Mouse (Mus musculus): ENCODE results near the gene Golgb1. TPM values are rescaled to one million over a fixed set of nuclear protein-coding genes. Genes with fewer than 3 reads are reported as not detected.

Golgb1 gene
- polyA plus RNA-seq, 1 experiment from 2014 or later = 86.6 TPM

DNA sequence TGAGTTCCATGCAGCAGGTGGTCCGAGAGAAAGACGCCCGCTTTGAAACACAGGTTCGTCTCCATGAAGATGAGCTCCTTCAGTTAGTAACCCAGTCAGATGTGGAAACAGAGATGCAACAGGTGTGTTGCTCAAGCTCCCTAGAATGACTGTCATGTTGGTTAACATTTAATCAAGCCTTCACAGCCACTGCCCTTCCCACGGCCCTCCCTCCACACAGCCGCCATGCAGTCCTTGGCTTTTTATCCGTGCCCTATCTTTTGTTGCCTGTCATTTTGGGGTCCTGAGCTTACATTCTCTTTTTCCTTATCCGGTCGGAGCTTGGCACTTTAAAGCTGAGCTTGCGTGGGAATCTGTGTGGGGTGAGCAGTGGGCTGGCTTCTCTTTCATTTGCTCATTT is 18.4 kb downstream of the Golgb1 start:
- no peak overlapping the region for H3K4me3 ChIP-seq (ENCODE audit: low read depth, low read length)
- no peaks in the 10 kb centered on the region for H3K4me1 ChIP-seq (ENCODE audit: control insufficient read depth, insufficient read depth, low read length)
- H3K27me3 ChIP-seq (ENCODE audit: control insufficient read depth, insufficient read depth, low read length) = no peaks in the 10 kb centered on the region
- peaks cover 7% of the 10 kb centered on the region; the same call in 1 of the 2 replicates for H3K36me3 ChIP-seq (ENCODE audit: control insufficient read depth, insufficient read depth, low read length)
- ATAC-seq (ENCODE audit: insufficient number of reproducible peaks, low FRiP score, low TSS enrichment, low read depth) = no peak
- H3K27ac ChIP-seq (replicated peaks; ENCODE audit: low read depth, low read length) = no peak overlapping the region
- DNase-seq (ENCODE audit: low spot score) = no peak
- 96% methylated on average over 10 of the region's 10 CpGs for whole genome bisulfite sequencing
- H3K9ac ChIP-seq (ENCODE audit: low read length) = no peak overlapping the region
- H3K9me3 ChIP-seq (ENCODE audit: control insufficient read depth, low read length) = no peaks in the 10 kb centered on the region
- no peak overlapping the region for H3K4me2 ChIP-seq (ENCODE audit: low read depth, severe bottlenecking)

DNA sequence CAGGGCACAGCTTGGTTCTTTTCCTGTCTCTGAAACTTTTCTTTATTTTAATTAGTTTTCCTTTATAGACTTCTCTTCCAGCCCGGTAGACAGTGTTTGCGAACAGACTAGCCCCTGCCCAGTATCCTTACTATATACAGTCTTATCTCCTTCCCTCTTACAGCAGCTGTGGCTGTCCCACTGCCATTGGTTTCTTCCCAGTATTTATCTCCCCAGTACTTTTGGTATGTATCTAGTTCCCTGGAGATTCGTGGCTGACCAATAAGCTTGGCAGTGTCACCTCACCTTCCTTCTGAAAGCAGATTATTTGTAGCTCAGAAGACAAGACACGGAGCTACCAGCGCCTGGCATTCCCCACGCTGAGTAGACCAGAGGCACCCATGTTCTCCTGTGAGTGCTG is 21.8 kb downstream of the Golgb1 start:
- no peak overlapping the region for H3K27ac ChIP-seq (replicated peaks; ENCODE audit: low read depth, low read length)
- H3K27me3 ChIP-seq (ENCODE audit: control insufficient read depth, insufficient read depth, low read length) = no peaks in the 10 kb centered on the region
- DNase-seq (ENCODE audit: low spot score) (no peak), ATAC-seq (ENCODE audit: insufficient number of reproducible peaks, low FRiP score, low TSS enrichment, low read depth) (no peak)
- no peak overlapping the region for H3K4me2 ChIP-seq (ENCODE audit: low read depth, severe bottlenecking)
- no peaks in the 10 kb centered on the region for H3K9me3 ChIP-seq (ENCODE audit: control insufficient read depth, low read length)
- H3K4me3 ChIP-seq (ENCODE audit: low read depth, low read length) = no peak overlapping the region
- 0 out of 2 replicates have a peak, but pooled peaks cover 2% of the 10 kb centered on the region for H3K36me3 ChIP-seq (ENCODE audit: control insufficient read depth, insufficient read depth, low read length)
- no peaks in the 10 kb centered on the region for H3K4me1 ChIP-seq (ENCODE audit: control insufficient read depth, insufficient read depth, low read length)
- H3K9ac ChIP-seq (ENCODE audit: low read length) = no peak overlapping the region
- 95% methylated on average over 6 of the region's 6 CpGs for WGBS

GRCm38 (mm10) chr16:36903156-36903555 is 28.2 kb downstream of the Golgb1 start:
- H3K27me3 ChIP-seq (ENCODE audit: control insufficient read depth, insufficient read depth, low read length) = no peaks in the 10 kb centered on the region
- no peak overlapping the region for H3K4me3 ChIP-seq (ENCODE audit: low read depth, low read length)
- no peak overlapping the region for H3K27ac ChIP-seq (replicated peaks; ENCODE audit: low read depth, low read length)
- no peak overlapping the region for H3K9ac ChIP-seq (ENCODE audit: low read length)
- 90% methylated on average over 5 of the region's 5 CpGs for WGBS
- H3K4me1 ChIP-seq (ENCODE audit: control insufficient read depth, insufficient read depth, low read length) = no peaks in the 10 kb centered on the region
- H3K4me2 ChIP-seq (ENCODE audit: low read depth, severe bottlenecking) = no peak overlapping the region
- H3K36me3 ChIP-seq (ENCODE audit: control insufficient read depth, insufficient read depth, low read length) = no peaks in the 10 kb centered on the region; the same call in 1 of the 2 replicates
- no peak for DNase-seq (ENCODE audit: low spot score)
- no peaks in the 10 kb centered on the region for H3K9me3 ChIP-seq (ENCODE audit: control insufficient read depth, low read length)
- ATAC-seq (ENCODE audit: insufficient number of reproducible peaks, low FRiP score, low TSS enrichment, low read depth) = no peak

- ATAC-seq (ENCODE audit: insufficient number of reproducible peaks, low FRiP score, low TSS enrichment, low read depth) (no peak), DNase-seq (ENCODE audit: low spot score) (no peak)
- 85% methylated on average over 10 of the region's 10 CpGs for WGBS
- Histone ChIP-seq H3K4me1 (ENCODE audit: control insufficient read depth, insufficient read depth, low read length) (no peaks in the 10 kb centered on the region), H3K4me3 (ENCODE audit: low read depth, low read length) (no peak overlapping the region), H3K27me3 (ENCODE audit: control insufficient read depth, insufficient read depth, low read length) (no peaks in the 10 kb centered on the region), H3K9ac (ENCODE audit: low read length) (no peak overlapping the region), H3K36me3 (ENCODE audit: control insufficient read depth, insufficient read depth, low read length) (peaks cover 2% of the 10 kb centered on the region), H3K4me2 (ENCODE audit: low read depth, severe bottlenecking) (no peak overlapping the region), H3K9me3 (ENCODE audit: control insufficient read depth, low read length) (no peaks in the 10 kb centered on the region), H3K27ac (replicated peaks; ENCODE audit: low read depth, low read length) (no peak overlapping the region)
Measured at GRCm38 (mm10) chr16:36911909-36912308, 37.0 kb downstream of the Golgb1 start.

- WGBS = 94% methylated on average over 13 of the region's 13 CpGs
Measured at GRCm38 (mm10) chr16:36912311-36912710, 37.4 kb downstream of the Golgb1 start.

DNA sequence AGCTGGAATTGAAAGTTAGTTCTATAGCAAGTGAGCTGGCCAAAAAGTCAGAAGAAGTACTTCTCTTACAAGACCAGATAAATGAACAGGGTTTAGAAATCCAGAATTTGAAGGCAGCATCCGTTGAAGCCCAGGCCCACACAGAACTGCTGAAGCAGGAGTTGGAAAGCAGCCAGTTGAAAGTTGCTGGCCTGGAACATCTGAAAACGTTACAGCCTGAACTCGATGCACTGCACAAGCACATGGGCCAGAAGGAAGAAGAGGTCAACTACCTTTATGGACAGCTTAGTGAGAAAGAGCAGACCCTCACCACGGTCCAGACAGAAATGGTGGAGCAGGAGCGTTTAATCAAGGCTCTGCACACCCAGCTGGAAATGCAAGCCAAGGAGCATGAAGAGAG is 39.3 kb downstream of the Golgb1 start:
- peaks cover 4% of the 10 kb centered on the region for H3K36me3 ChIP-seq (ENCODE audit: control insufficient read depth, insufficient read depth, low read length)
- 87% methylated on average over 5 of the region's 5 CpGs for WGBS
- ATAC-seq (ENCODE audit: insufficient number of reproducible peaks, low FRiP score, low TSS enrichment, low read depth) = no peak

More at GRCm38 (mm10) chr16:36912311-36912710, 37.4 kb downstream of the Golgb1 start:
- Histone ChIP-seq H3K4me1 (ENCODE audit: control insufficient read depth, insufficient read depth, low read length) (no peaks in the 10 kb centered on the region), H3K4me2 (ENCODE audit: low read depth, severe bottlenecking) (no peak overlapping the region), H3K27ac (replicated peaks; ENCODE audit: low read depth, low read length) (no peak overlapping the region), H3K36me3 (ENCODE audit: control insufficient read depth, insufficient read depth, low read length) (peaks cover 2% of the 10 kb centered on the region), H3K4me3 (ENCODE audit: low read depth, low read length) (no peak overlapping the region), H3K9me3 (ENCODE audit: control insufficient read depth, low read length) (no peaks in the 10 kb centered on the region), H3K27me3 (ENCODE audit: control insufficient read depth, insufficient read depth, low read length) (no peaks in the 10 kb centered on the region), H3K9ac (ENCODE audit: low read length) (no peak overlapping the region)
- no peak for DNase-seq (ENCODE audit: low spot score)
- ATAC-seq (ENCODE audit: insufficient number of reproducible peaks, low FRiP score, low TSS enrichment, low read depth) = no peak

GRCm38 (mm10) chr16:36918505-36918904 is 43.6 kb downstream of the Golgb1 start:
- ATAC-seq (ENCODE audit: insufficient number of reproducible peaks, low FRiP score, low TSS enrichment, low read depth) (no peak), DNase-seq (ENCODE audit: low spot score) (no peak)
- Histone ChIP-seq H3K9me3 (ENCODE audit: control insufficient read depth, low read length) (no peaks in the 10 kb centered on the region), H3K4me3 (ENCODE audit: low read depth, low read length) (no peak overlapping the region), H3K4me2 (ENCODE audit: low read depth, severe bottlenecking) (no peak overlapping the region), H3K9ac (ENCODE audit: low read length) (no peak overlapping the region), H3K36me3 (ENCODE audit: control insufficient read depth, insufficient read depth, low read length) (peaks cover 2% of the 10 kb centered on the region; the same call in 1 of the 2 replicates), H3K27me3 (ENCODE audit: control insufficient read depth, insufficient read depth, low read length) (no peaks in the 10 kb centered on the region), H3K4me1 (ENCODE audit: control insufficient read depth, insufficient read depth, low read length) (no peaks in the 10 kb centered on the region), H3K27ac (replicated peaks; ENCODE audit: low read depth, low read length) (no peak overlapping the region)
- WGBS = 97% methylated on average over 10 of the region's 10 CpGs

More for the DNA sequence above, 39.3 kb downstream of the Golgb1 start:
- H3K9ac ChIP-seq (ENCODE audit: low read length) = no peak overlapping the region
- H3K4me1 ChIP-seq (ENCODE audit: control insufficient read depth, insufficient read depth, low read length) = no peaks in the 10 kb centered on the region
- H3K27ac ChIP-seq (replicated peaks; ENCODE audit: low read depth, low read length) = no peak overlapping the region
- H3K9me3 ChIP-seq (ENCODE audit: control insufficient read depth, low read length) = no peaks in the 10 kb centered on the region
- no peak overlapping the region for H3K4me2 ChIP-seq (ENCODE audit: low read depth, severe bottlenecking)
- no peak overlapping the region for H3K4me3 ChIP-seq (ENCODE audit: low read depth, low read length)
- no peaks in the 10 kb centered on the region for H3K27me3 ChIP-seq (ENCODE audit: control insufficient read depth, insufficient read depth, low read length)
- no peak for DNase-seq (ENCODE audit: low spot score)

DNA sequence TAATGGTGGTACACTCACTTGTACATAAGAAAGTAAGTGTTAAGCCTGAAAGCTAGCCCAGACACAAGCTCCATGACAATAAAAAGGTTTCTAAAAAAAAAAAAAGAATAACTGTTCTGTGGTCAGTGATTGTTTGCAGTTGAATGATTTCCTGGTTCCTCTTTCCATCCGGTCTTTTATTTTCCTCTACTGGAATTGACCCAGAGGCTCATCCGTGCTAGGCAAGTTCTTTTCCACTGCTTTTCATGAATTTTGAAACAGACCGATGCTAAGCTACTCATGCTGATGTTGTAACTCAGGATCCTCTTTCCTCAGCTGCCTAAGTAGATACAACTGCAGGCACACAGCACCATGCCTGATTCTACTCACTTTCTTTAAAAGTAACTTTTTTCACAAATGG is 45.5 kb downstream of the Golgb1 start:
- no peaks in the 10 kb centered on the region for H3K27me3 ChIP-seq (ENCODE audit: control insufficient read depth, insufficient read depth, low read length)
- ATAC-seq (ENCODE audit: insufficient number of reproducible peaks, low FRiP score, low TSS enrichment, low read depth) = no peak
- H3K9me3 ChIP-seq (ENCODE audit: control insufficient read depth, low read length) = no peaks in the 10 kb centered on the region
- H3K27ac ChIP-seq (replicated peaks; ENCODE audit: low read depth, low read length) = no peak overlapping the region
- no peak overlapping the region for H3K9ac ChIP-seq (ENCODE audit: low read length)
- H3K4me3 ChIP-seq (ENCODE audit: low read depth, low read length) = no peak overlapping the region
- H3K4me2 ChIP-seq (ENCODE audit: low read depth, severe bottlenecking) = no peak overlapping the region
- no peak for DNase-seq (ENCODE audit: low spot score)
- H3K4me1 ChIP-seq (ENCODE audit: control insufficient read depth, insufficient read depth, low read length) = no peaks in the 10 kb centered on the region
- 86% methylated on average over 3 of the region's 3 CpGs for WGBS
- H3K36me3 ChIP-seq (ENCODE audit: control insufficient read depth, insufficient read depth, low read length) = peaks cover 2% of the 10 kb centered on the region; the same call in 1 of the 2 replicates

GRCm38 (mm10) chr16:36921067-36921613 is 46.2 kb downstream of the Golgb1 start:
- no peaks in the 10 kb centered on the region for H3K27me3 ChIP-seq (ENCODE audit: control insufficient read depth, insufficient read depth, low read length)
- no peak for ATAC-seq (ENCODE audit: insufficient number of reproducible peaks, low FRiP score, low TSS enrichment, low read depth)
- H3K4me1 ChIP-seq (ENCODE audit: control insufficient read depth, insufficient read depth, low read length) = no peaks in the 10 kb centered on the region
- H3K4me2 ChIP-seq (ENCODE audit: low read depth, severe bottlenecking) = no peak overlapping the region
- H3K9me3 ChIP-seq (ENCODE audit: control insufficient read depth, low read length) = no peaks in the 10 kb centered on the region
- H3K9ac ChIP-seq (ENCODE audit: low read length) = no peak overlapping the region
- H3K4me3 ChIP-seq (ENCODE audit: low read depth, low read length) = no peak overlapping the region
- DNase-seq (ENCODE audit: low spot score) = no peak
- H3K36me3 ChIP-seq (ENCODE audit: control insufficient read depth, insufficient read depth, low read length) = peaks cover 2% of the 10 kb centered on the region; the same call in 1 of the 2 replicates
- no peak overlapping the region for H3K27ac ChIP-seq (replicated peaks; ENCODE audit: low read depth, low read length)
- WGBS = 95% methylated on average over 8 of the region's 8 CpGs
